Mouse (Mus musculus): ENCODE measurements at regions not wholly inside any gene's neighbourhood (a gene's known extent, or its start where the extent isn't known, plus 50 kb on each side); places are given as distances from the start of the nearest gene placed in this dataset.

- no peak for TF ChIP-seq CTCF (conservative IDR thresholded peaks at IDR 0.05)
- no peak for DNase-seq (ENCODE audit: low spot score in 2 of 2)
- peak overlapping the region; percentile 81 for H3K27ac ChIP-seq
- H3K4me3 ChIP-seq, result no peak overlapping the region
These were observed 82.7 kb upstream of the Bod1 start for GRCm38 (mm10) chr11:31754416-31754815.

- TF ChIP-seq CTCF (conservative IDR thresholded peaks at IDR 0.05), result no peak
- Histone ChIP-seq H3K4me3 (no peak overlapping the region), H3K27ac (peak overlapping the region; percentile 89)
- no peak for DNase-seq (ENCODE audit: low spot score in 2 of 2)
These were observed 84.2 kb upstream of the Bod1 start for GRCm38 (mm10) chr11:31755858-31756257.

DNA sequence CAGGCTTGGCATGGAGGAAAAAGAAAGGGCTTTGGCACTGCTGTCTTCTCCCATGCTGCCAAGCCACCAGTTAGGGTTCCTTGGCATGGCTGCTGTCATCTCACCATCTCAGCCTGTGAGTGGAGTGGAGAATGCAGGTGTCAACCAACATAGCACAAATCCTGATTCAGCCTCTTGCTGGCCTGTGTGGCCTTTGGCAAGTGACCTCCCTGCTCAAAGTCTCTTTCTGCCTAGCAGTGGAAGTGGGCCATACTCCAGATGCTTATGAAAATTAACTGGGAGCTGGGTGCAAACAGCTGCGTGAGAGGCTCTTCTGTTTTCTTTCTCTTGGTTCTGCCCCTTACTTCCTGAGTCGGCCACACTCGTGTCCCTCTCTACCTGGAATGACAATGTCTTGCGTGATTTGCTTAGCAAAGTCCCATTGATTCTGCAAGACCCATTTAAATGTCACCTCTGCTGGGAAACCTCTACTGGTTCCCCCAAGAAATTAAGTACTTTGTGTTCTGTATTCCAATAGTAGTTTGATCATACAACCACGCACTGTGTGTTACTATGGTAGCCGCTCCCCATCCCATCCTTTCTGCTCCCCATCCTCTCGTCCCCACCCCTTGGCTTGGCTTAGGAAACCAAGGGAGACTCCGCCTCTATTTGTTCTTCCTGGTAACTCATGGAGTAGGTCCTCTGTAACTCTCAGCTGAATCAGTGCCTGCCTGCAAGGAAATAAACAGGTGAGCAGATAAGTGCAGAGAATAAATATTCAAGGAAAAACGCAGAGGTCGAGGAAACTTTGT lies 84.9 kb upstream of the Bod1 start:
- peak; percentile 47 to 79 for DNase-seq (ENCODE audit: low spot score in 2 of 2)

DNA sequence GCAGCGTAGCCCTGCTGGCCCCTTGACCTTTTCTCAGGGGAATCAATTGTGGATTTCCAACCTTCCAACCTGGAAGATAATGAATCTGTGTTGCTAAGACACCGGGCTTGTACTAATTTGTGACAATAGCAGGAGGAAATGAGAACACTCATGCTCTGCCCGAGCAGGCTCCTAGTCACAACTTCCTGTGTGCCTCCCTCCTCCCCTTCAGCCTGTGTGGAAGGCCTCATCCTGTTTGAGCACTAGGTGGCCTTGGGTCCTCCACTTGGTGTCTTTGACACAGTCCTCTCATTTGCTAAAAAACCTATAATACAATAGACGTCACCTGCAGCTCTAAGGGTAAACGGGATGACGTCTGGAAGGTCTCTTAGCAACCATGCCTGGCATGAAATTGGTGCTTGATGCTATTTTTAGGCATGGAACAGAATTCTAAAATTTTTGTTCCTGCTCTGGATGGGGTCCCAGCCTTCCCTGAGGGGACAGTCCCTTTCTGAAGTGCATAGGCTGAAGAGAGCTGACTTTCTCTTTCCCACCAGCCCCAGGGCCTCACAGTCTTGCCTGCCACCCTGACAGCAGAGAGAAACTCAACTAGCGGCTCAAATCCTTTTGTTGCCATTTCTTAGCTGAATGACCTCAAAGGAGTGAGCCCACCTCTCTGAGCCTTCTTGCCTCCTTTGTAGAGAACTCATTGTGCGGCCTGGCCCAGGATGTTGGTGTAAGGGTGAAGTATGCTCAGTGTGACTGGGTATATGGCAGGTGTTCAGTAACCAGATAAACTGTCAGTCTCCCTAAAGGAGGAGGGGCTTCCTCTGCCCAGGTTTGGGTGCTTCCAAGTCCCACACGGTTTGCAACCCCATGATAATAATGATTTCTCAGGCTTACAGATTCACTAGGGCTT lies 88.4 kb upstream of the Bod1 start:
- DNase-seq (ENCODE audit: low spot score in 2 of 2), result peak; percentile 53 to 65
- TF ChIP-seq CTCF (conservative IDR thresholded peaks at IDR 0.05), result peak; percentile 51
- peak overlapping the region; percentile 89 for H3K27ac ChIP-seq
- H3K4me3 ChIP-seq, result no peak overlapping the region

More for the DNA sequence above, 84.9 kb upstream of the Bod1 start:
- Histone ChIP-seq H3K4me3 (no peak overlapping the region), H3K27ac (peak overlapping the region; percentile 89)
- TF ChIP-seq CTCF (conservative IDR thresholded peaks at IDR 0.05), result no peak

GRCm38 (mm10) chr11:31763856-31764255 lies 92.2 kb upstream of the Bod1 start:
- TF ChIP-seq CTCF (conservative IDR thresholded peaks at IDR 0.05), result no peak
- no peak for DNase-seq (ENCODE audit: low spot score in 2 of 2)
- Histone ChIP-seq H3K27ac (no peak overlapping the region), H3K4me3 (no peak overlapping the region)

- no peak overlapping the region for H3K4me3 ChIP-seq
- DNase-seq (ENCODE audit: low spot score in 2 of 2), result no peak
- no peak overlapping the region for H3K27ac ChIP-seq
- no peak for TF ChIP-seq CTCF (conservative IDR thresholded peaks at IDR 0.05)
These were observed 94.6 kb upstream of the Bod1 start for GRCm38 (mm10) chr11:31766296-31766695.

DNA sequence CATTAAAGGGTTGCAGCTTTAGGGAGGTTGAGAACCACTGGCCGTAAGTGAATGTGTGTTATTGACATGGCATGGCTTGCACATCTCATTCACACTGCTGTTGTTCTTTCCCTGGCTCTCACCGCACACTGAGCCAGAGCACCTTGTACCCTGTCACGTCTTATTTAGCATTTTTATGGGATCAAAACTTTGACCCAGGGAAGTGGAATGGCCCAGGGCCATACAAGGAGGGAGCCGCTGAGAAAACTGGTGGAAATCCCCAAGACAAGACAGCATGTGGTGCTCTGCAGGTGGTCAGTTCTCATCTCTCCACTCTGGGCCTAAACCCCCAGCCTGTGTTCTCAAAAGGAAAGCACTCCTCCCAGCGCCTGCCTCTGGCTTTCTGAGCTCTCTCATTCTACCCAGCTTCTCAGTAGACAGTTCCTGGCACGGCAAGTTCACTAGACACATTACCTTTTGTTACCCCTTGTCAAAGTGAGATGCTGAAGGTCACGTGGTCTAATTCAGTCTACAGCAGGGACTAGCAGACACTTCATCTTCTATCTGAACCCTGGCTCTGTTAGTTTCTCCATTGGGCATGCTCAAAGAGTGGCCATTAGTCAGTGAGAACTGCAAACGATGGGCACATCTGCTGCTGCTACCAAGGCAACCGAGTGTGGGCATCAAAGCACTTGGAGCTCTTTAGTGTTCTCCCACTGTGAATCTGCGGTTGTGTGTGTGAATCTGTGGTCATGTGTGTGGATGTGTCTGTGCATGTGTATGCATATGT lies 96.2 kb upstream of the Bod1 start:
- TF ChIP-seq CTCF (conservative IDR thresholded peaks at IDR 0.05), result no peak
- Histone ChIP-seq H3K4me3 (no peak overlapping the region), H3K27ac (peak overlapping the region; percentile 96)
- DNase-seq (ENCODE audit: low spot score in 2 of 2), result peak; percentile 61 to 81

- no peak overlapping the region for H3K4me3 ChIP-seq
- TF ChIP-seq CTCF (conservative IDR thresholded peaks at IDR 0.05), result no peak
- H3K27ac ChIP-seq, result peak overlapping the region; percentile 96
- DNase-seq (ENCODE audit: low spot score in 2 of 2), result peak; percentile 55 to 62
These were observed 98.3 kb upstream of the Bod1 start for GRCm38 (mm10) chr11:31769804-31770654.

- Histone ChIP-seq H3K4me3 (no peak overlapping the region), H3K27ac (peak overlapping the region; percentile 96)
- TF ChIP-seq CTCF (conservative IDR thresholded peaks at IDR 0.05), result no peak
- peak; percentile 64 to 83 for DNase-seq (ENCODE audit: low spot score in 2 of 2)
These were observed 99.2 kb upstream of the Bod1 start for GRCm38 (mm10) chr11:31770881-31771280.

GRCm38 (mm10) chr11:31771491-31772439 lies 100.1 kb upstream of the Bod1 start:
- DNase-seq (ENCODE audit: low spot score in 2 of 2), result no peak
- Histone ChIP-seq H3K27ac (peak overlapping the region; percentile 96), H3K4me3 (no peak overlapping the region)
- TF ChIP-seq CTCF (conservative IDR thresholded peaks at IDR 0.05), result no peak

GRCm38 (mm10) chr11:31777531-31777930 lies 94.5 kb upstream of the Cpeb4 start:
- H3K27ac ChIP-seq, result no peak overlapping the region
- no peak for TF ChIP-seq CTCF (conservative IDR thresholded peaks at IDR 0.05)
- DNase-seq (ENCODE audit: low spot score in 2 of 2), result no peak
- no peak overlapping the region for H3K4me3 ChIP-seq
